Mouse (Mus musculus) stomach, embryonic 14.5 days (tissue): ENCODE measurements around the gene Aqp9. TPM values are rescaled to one million over a fixed set of nuclear protein-coding genes. Genes with fewer than 3 reads are reported as not detected.

ENCODE experiments used
- ATAC-seq: fragments of 200-750 bp; cut with Nextera tagmentation; 2 replicates; pipeline ENCODE4 v1.8.0; 2017; ENCODE audit warnings: low read depth, moderate TSS enrichment; ENCODE audit not compliant: insufficient number of reproducible peaks, insufficient read depth, low FRiP score
- H3K27ac ChIP-seq: fragments of 300-500 bp; sonication (generic); 2 replicates; pipeline ENCODE4 v1.5.1; 2014; ENCODE audit warnings: mild to moderate bottlenecking, low read length, moderate library complexity, mixed read lengths
- H3K27me3 ChIP-seq: fragments of 300-500 bp; sonication (generic); 2 replicates; pipeline ENCODE4 v1.6.1; 2014; ENCODE audit warnings: low read length, control low read depth, mixed read lengths; ENCODE audit not compliant: control insufficient read depth, insufficient read depth
- H3K36me3 ChIP-seq: fragments of 300-500 bp; sonication (generic); 2 replicates; pipeline ENCODE4 v1.6.1; 2014; ENCODE audit warnings: mild to moderate bottlenecking, control low read depth, low read length, moderate library complexity, mixed read lengths; ENCODE audit not compliant: control insufficient read depth, insufficient read depth
- H3K4me1 ChIP-seq: fragments of 300-500 bp; sonication (generic); 2 replicates; pipeline ENCODE4 v1.6.1; 2014; ENCODE audit warnings: low read length, control low read depth, mixed read lengths; ENCODE audit not compliant: control insufficient read depth, insufficient read depth
- H3K4me2 ChIP-seq: fragments of 300-500 bp; sonication (generic); replicated peaks from 2 replicates; pipeline ENCODE4 v1.6.1; 2014; ENCODE audit warnings: low read depth, low read length, control low read depth
- H3K4me3 ChIP-seq: fragments of 300-500 bp; sonication (generic); 2 replicates; pipeline ENCODE4 v1.5.1; 2014; ENCODE audit warnings: low read depth, low read length, control low read depth
- H3K9ac ChIP-seq: fragments of 300-500 bp; sonication (generic); replicated peaks from 2 replicates; pipeline ENCODE4 v1.6.1; 2014; ENCODE audit warnings: low read depth, mild to moderate bottlenecking, control low read depth, low read length, moderate library complexity, mixed read lengths
- H3K9me3 ChIP-seq: fragments of 300-500 bp; sonication (generic); 2 replicates; pipeline ENCODE4 v1.6.1; 2016; ENCODE audit warnings: low read depth, low read length, control low read depth; ENCODE audit not compliant: control insufficient read depth
- WGBS: fragments of 180-500 bp; shearing (Covaris S2); extraction: QIAGEN DNeasy Blood & Tissue Kit; methylation state at CpG from one replicate; pipeline ENCODE4 v1.1.7; 2014; 5-methylcytosine and 5-hydroxymethylcytosine counted together
- polyA plus RNA-seq: library from polyadenylated mRNA; unstranded; fragments of >200 nt; fragmentation: Nextera tagmentation; extraction: Ambion mirVana; gene quantifications from 2 replicates; pipeline ENCODE4 v1.2.1, GENCODE M21; 2014

Aqp9 gene
- polyA plus RNA-seq, 1 experiment from 2014 or later = 0.12 TPM

GRCm38 (mm10) chr9:71175686-71176085 is 7.2 kb upstream of the Aqp9 start:
- Histone ChIP-seq H3K4me1 (no peaks in the 10 kb centered on the region), H3K36me3 (no peaks in the 10 kb centered on the region), H3K27me3 (no peaks in the 10 kb centered on the region), H3K4me2 (no peak overlapping the region), H3K27ac (no peak overlapping the region), H3K9ac (no peak overlapping the region), H3K4me3 (no peak overlapping the region), H3K9me3 (no peaks in the 10 kb centered on the region)
- ATAC-seq = no peak
- 73% methylated on average over 1 of the region's 1 CpGs for WGBS

- H3K4me3 ChIP-seq = no peak overlapping the region
- no peak for ATAC-seq
- no peaks in the 10 kb centered on the region for H3K9me3 ChIP-seq
- no peaks in the 10 kb centered on the region for H3K27me3 ChIP-seq
- 78% methylated on average over 5 of the region's 5 CpGs for WGBS
- no peaks in the 10 kb centered on the region for H3K4me1 ChIP-seq
- H3K27ac ChIP-seq = no peak overlapping the region
- H3K36me3 ChIP-seq = no peaks in the 10 kb centered on the region
- H3K4me2 ChIP-seq = no peak overlapping the region
- no peak overlapping the region for H3K9ac ChIP-seq
Measured at GRCm38 (mm10) chr9:71174316-71174975, 6.0 kb upstream of the Aqp9 start.

DNA sequence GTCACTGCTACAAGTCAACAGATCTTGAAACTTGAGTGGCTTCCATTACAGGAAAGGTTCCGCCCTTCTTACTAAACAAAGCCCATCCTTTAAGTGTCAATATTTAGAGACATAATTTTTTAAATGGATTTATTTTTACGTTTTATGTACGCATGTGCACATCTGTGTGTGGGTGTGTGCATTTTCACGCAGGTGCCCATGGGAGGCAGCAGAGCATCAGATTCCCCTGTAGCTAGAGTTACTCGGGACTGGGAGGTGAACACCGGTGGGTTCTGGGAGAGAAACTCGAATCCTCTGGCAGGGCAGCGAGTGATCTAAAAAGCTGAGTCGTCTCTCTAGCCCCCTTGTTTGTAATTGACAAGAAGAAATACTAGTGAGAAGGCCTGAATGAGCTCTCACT is 5.1 kb upstream of the Aqp9 start:
- Histone ChIP-seq H3K4me2 (no peak overlapping the region), H3K36me3 (no peaks in the 10 kb centered on the region), H3K4me3 (no peak overlapping the region), H3K9me3 (no peaks in the 10 kb centered on the region), H3K27me3 (no peaks in the 10 kb centered on the region), H3K27ac (no peak overlapping the region), H3K9ac (no peak overlapping the region), H3K4me1 (no peaks in the 10 kb centered on the region)
- ATAC-seq = no peak
- WGBS = 53% methylated on average over 9 of the region's 9 CpGs

GRCm38 (mm10) chr9:71167473-71168215 is 838 bp downstream of the Aqp9 start:
- Histone ChIP-seq H3K4me3 (no peak overlapping the region), H3K36me3 (no peaks in the 10 kb centered on the region), H3K27me3 (no peaks in the 10 kb centered on the region), H3K9me3 (no peaks in the 10 kb centered on the region), H3K27ac (no peak overlapping the region), H3K9ac (no peak overlapping the region), H3K4me2 (no peak overlapping the region), H3K4me1 (0 out of 2 replicates have a peak, but pooled peaks cover 2% of the 10 kb centered on the region)
- ATAC-seq = no peak
- 47% methylated on average over 2 of the region's 2 CpGs for whole genome bisulfite sequencing

GRCm38 (mm10) chr9:71166871-71167465 is 1.5 kb downstream of the Aqp9 start:
- ATAC-seq = no peak
- no peak overlapping the region for H3K4me2 ChIP-seq
- 65% methylated on average over 5 of the region's 5 CpGs for WGBS

GRCm38 (mm10) chr9:71166019-71166705 is 2.3 kb downstream of the Aqp9 start:
- H3K4me2 ChIP-seq = no peak overlapping the region
- no peaks in the 10 kb centered on the region for H3K36me3 ChIP-seq
- no peak overlapping the region for H3K4me3 ChIP-seq
- H3K27ac ChIP-seq = no peak overlapping the region
- peak; percentile 72; the same call in 1 of the 2 replicates for ATAC-seq
- WGBS = 90% methylated on average over 5 of the region's 5 CpGs
- H3K27me3 ChIP-seq = no peaks in the 10 kb centered on the region
- H3K4me1 ChIP-seq = 0 out of 2 replicates have a peak, but pooled peaks cover 2% of the 10 kb centered on the region
- H3K9ac ChIP-seq = no peak overlapping the region
- no peaks in the 10 kb centered on the region for H3K9me3 ChIP-seq

More at GRCm38 (mm10) chr9:71166871-71167465, 1.5 kb downstream of the Aqp9 start:
- 0 out of 2 replicates have a peak, but pooled peaks cover 2% of the 10 kb centered on the region for H3K4me1 ChIP-seq
- H3K27ac ChIP-seq = no peak overlapping the region
- no peak overlapping the region for H3K9ac ChIP-seq
- no peaks in the 10 kb centered on the region for H3K27me3 ChIP-seq
- H3K36me3 ChIP-seq = no peaks in the 10 kb centered on the region
- no peaks in the 10 kb centered on the region for H3K9me3 ChIP-seq
- H3K4me3 ChIP-seq = no peak overlapping the region

DNA sequence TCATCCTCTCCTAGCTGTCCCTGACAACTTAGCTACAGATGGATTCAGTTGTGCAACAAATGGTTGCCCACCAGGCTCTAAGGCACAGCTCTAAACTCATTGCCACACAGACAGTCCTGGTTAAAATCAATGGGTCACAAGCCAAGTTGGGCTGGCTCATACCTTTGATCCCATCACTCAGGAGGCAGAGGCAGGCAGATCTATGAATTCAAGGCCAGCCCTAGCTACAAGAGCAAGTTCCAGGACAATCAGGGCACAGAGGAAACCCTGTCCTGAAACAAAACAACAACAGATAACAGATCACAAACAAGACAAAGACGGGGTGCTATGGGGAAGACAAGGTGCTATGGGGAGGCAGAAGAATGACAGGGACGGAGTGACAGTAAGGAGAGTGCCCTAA is 3.0 kb downstream of the Aqp9 start:
- no peak for ATAC-seq
- WGBS = 76% methylated on average over 2 of the region's 2 CpGs
- no peaks in the 10 kb centered on the region for H3K27me3 ChIP-seq
- no peak overlapping the region for H3K4me2 ChIP-seq
- 0 out of 2 replicates have a peak, but pooled peaks cover 2% of the 10 kb centered on the region for H3K4me1 ChIP-seq
- no peak overlapping the region for H3K27ac ChIP-seq
- H3K4me3 ChIP-seq = no peak overlapping the region
- H3K9ac ChIP-seq = no peak overlapping the region
- no peaks in the 10 kb centered on the region for H3K36me3 ChIP-seq
- H3K9me3 ChIP-seq = no peaks in the 10 kb centered on the region

DNA sequence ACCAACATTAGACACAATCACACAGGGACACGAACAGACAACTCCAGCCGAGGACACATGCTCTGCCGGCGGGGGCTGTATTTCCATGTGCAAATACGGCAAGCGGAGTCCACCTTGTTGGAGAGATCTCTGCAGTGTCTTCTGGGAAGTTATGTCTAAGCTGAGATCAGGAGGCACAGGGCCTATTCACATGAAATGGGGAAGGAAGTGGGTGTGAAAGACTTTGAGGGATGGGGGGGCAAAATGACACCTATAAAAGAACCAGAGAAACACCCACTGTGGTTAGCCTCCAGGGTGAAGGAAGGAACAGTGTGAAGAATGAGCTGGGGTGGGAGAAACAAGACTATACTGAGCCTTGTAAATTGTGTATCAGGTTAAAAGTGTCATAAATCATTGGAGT is 3.4 kb downstream of the Aqp9 start:
- Histone ChIP-seq H3K4me2 (no peak overlapping the region), H3K4me3 (no peak overlapping the region), H3K4me1 (0 out of 2 replicates have a peak, but pooled peaks cover 2% of the 10 kb centered on the region), H3K27ac (no peak overlapping the region), H3K36me3 (no peaks in the 10 kb centered on the region), H3K27me3 (no peaks in the 10 kb centered on the region), H3K9ac (no peak overlapping the region), H3K9me3 (no peaks in the 10 kb centered on the region)
- no peak for ATAC-seq
- 79% methylated on average over 6 of the region's 6 CpGs for WGBS
